Mouse (Mus musculus): ENCODE results near the gene Zswim5.
A peak's percentile ranks its signal among the peaks of the same experiment; 100 is the strongest.
"Not testable (repeated sequence)": the region's sequence is repeated elsewhere in the genome, so short reads cannot be mapped to it uniquely, and the experiment has no call there.

The Zswim5 gene

GRCm38 (mm10) chr4:116876995-116877728, at the start of gene Zswim5:
Gene Zswim5, plus strand, starts transcription at chr4:116877376.
- DNase-seq (ENCODE audit: low spot score in 2 of 2), result peak in 1 of 2 experiments; percentile 15

GRCm38 (mm10) chr4:116827819-116828218, 49.4 kb upstream of the Zswim5 start:
- DNase-seq (ENCODE audit: low spot score in 2 of 2), result peak; percentile 24 to 43

GRCm38 (mm10) chr4:116829364-116830069, 47.7 kb upstream of the Zswim5 start:
- DNase-seq (ENCODE audit: low spot score in 2 of 2), result no peak

- no peak for DNase-seq (ENCODE audit: low spot score in 2 of 2)
Observed at GRCm38 (mm10) chr4:116830070-116830368, 47.2 kb upstream of the Zswim5 start.

DNA sequence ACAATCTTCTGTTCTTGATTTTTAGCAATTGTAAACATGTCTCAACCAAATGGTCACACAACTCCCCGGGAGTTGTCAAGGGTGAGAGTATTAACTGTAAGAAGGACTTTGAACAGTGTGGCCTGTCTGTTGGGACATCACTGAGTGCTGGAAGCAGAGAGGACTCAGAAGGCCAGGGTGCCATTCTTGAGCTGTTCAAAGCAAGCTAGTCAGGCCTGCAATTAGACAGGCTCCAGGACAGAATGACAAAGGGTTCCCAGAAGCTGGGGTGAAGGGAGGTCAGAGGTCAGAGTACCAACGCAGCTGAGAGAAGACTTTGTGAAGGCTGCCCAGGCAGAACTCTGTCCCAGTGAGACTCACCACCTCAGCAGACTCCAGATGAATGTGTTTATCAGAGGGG, 38.2 kb upstream of the Zswim5 start:
- DNase-seq (ENCODE audit: low spot score in 2 of 2), result no peak

GRCm38 (mm10) chr4:116840096-116840495, 37.1 kb upstream of the Zswim5 start:
- DNase-seq (ENCODE audit: low spot score in 2 of 2), result not testable (repeated sequence)

DNA sequence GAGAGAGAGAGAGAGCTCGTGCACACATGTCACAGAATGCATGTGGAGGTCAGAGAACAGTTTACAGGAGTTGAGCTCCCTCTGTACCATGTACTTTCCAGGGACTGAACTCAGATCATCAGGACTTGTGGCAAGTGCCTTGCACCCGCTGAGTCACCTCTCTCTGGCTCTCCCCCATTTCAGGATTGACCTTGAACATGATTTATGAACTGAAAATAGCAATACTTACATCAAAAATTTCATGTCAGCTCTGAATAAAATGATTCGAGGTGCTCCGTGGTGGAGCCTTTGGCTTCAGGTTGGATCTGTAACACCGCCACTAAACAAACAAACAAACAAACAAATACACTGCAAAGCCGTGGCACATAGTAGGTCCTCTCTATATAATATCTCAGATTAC, 36.3 kb upstream of the Zswim5 start:
- no peak for DNase-seq (ENCODE audit: low spot score in 2 of 2)

DNA sequence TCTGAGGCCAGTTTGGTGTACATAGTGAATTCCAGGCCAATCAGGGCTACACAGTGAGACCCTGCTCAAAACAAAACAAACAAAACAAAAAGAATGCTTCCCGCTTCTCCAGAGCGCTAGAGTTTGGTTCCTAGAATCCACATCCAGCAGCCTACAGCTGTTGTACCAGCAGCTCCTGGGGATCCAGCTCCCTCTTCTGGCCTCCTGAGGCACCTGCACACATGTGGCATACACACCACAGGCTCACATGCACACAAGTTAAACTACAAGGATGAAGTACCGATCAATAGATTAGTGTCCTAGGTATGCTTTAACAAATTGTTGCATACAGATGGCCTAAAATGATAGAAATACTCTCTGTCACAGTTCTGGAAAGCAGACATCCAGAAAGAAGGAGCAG, 32.9 kb upstream of the Zswim5 start:
- no peak for DNase-seq (ENCODE audit: low spot score in 2 of 2)

GRCm38 (mm10) chr4:116849901-116850300, 27.3 kb upstream of the Zswim5 start:
- no peak for DNase-seq (ENCODE audit: low spot score in 2 of 2)

DNA sequence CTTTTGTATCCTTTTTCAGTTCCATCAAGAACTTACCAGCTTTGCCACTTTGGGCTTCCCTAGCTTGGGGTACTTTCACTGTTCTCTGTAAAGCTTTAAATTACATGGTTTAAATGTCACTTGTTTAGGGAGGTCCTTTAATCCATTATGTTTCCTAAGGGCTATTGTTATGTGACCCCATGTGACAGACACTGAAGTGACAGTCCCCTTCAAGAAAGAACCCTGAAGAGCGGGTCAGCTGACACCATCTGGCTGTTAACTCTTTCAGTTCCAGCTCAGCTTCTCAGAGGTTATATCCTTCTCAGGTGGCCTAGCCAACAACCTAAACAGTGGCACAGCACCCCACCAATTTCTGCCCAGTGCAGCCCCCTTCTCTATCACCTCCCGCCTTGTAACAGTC, 22.9 kb upstream of the Zswim5 start:
- DNase-seq (ENCODE audit: low spot score in 2 of 2), result no peak

DNA sequence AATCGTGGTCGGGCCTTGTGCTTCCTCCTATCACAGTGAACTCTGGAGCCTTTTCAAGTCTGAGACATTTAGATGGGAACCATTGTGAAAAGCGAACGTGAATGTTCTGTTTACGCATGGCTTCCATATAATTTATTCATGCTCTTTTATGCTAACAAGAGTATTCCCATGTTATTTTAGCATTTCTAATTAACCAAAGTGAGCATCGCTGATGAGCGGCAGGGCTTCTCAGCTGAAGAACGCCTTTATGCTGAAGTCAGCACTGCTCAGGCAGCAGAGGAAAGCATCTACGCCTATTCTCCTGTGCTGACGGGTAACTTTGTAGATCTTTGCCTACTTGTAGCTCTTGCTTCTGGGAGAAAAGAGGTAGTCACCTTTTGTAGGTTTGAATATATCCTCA, 20.0 kb upstream of the Zswim5 start:
- DNase-seq (ENCODE audit: low spot score in 2 of 2), result no peak

DNA sequence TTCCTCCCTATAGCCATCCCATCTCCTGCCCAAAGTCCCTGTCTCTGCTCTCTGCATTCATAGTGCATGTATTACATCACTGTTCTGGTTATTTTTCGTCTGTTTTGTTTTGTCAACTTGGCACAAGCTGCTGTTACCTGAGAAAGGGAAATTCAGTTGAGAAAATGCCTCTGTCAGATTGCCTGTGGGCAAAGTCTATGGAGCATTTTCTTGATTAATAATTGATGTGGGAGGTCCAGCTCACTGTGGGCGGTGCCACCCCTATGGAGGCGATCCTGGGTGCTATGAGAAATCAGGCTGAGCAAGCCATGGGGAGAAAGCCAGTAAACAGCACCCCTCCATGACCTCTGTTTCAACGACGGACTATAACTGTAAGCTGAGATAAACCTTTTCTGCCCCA, 17.5 kb upstream of the Zswim5 start:
- DNase-seq (ENCODE audit: low spot score in 2 of 2), result no peak

DNA sequence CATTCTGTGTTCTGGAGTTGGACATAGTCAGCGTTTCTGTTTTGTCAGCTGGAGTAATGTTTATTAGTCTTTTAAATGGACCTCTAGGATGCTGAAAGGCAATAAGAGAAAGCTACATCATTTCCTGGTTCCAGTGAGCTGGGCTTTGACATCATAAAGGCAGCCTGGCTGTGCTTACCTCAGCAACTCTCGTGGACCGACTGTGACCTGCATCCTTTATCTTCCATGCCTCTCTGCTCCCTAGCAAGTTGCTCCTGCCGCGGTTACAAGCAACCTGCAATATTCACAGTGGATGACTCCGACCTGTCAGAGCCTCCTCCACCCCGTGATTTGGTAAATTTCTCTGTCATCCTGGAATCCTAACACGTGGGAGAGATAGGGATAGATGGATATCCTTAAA, 15.2 kb upstream of the Zswim5 start:
- no peak for DNase-seq (ENCODE audit: low spot score in 2 of 2)

DNA sequence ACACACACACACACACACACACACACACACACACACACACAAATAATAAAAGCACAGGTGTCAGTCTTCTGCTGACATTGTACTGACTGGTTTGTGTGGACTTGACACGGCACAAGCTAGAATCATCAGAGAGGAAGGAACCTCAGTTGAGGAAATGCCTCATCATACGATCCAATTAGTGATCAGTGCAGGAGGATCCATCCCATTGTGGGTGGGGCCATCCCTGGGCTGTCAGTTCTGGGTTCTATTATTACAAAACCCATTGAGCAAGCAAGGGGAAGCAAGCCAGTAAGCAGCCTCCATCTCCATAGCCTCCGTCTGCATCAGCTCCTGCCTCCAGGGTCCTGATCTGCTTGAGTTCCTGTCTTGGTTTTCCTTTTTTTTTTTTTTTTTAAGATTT, 7.3 kb upstream of the Zswim5 start:
- no peak for DNase-seq (ENCODE audit: low spot score in 2 of 2)

DNA sequence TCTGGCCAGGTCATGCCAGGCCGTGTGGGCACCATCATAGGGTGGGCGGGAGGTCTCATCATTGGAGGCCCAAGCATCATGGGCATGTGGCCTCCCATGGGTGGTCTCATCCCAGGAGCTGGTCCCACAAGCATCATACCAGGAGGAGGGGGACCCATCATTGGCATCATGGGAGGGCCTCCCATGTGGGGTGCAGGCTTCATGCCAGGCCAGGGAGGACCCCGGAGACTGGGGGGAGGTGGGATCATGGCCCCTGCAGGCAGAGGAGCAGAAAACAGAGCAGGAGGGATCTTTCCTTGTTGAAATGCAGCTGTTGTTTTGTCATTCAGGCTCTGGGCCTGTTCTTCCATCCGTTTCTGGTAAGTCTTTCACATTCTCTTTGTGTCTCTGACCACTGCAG, 2.6 kb upstream of the Zswim5 start:
- DNase-seq (ENCODE audit: low spot score in 2 of 2), result no peak

- no peak for DNase-seq (ENCODE audit: low spot score in 2 of 2)
Observed at GRCm38 (mm10) chr4:116876630-116876994, 564 bp upstream of the Zswim5 start.

DNA sequence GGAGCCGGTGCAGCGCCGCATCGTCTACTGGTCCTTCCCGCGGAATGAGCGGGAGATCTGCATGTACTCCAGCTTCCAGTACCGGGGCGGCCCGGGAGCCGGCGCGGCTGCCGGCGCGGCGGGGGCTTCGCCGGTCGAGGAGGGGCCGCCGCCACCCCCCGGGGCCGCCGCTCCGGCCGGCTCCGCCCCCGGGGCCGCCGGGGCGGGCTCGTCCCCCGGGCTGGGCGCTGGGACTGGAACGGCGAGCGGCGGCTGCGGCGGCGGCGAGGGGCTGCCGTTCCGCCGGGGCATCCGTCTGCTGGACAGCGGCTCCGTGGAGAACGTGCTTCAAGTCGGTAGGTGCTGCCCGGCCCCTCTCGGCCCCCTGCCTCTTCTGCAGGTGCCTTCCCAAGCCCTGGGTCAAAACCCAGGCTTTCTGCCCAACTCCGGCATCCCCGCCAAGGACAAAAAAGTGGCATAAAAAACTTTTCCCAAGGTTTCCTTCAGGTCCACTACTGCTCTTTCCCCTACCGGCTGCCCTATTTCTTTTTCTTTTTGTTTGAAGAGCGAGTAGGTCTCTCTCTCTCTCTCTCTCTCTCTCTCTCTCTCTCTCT, 649 bp downstream of the Zswim5 start:
- DNase-seq (ENCODE audit: low spot score in 2 of 2), result peak in 1 of 2 experiments; percentile 3

GRCm38 (mm10) chr4:116878491-116878890, 1.3 kb downstream of the Zswim5 start:
- DNase-seq (ENCODE audit: low spot score in 2 of 2), result no peak

DNA sequence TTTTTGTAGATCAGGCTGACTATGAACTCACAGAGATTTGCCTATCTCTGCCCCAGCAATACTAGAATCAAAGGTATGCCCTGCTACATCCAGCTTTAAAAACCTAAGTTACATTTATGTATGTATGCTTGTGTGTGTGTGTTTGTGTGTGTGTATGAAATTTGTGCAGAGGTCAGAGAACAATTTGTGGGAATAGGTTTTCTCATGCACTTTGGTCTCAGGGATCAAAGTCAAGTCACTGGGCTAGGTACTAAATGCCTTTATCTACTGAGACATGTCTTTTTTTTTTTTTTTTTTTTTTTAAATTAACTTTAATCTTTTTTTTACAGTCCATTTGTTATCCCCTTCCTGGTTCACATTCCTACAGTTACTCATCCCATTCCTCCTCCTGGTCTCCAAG, 5.5 kb downstream of the Zswim5 start:
- no peak for DNase-seq (ENCODE audit: low spot score in 2 of 2)

DNA sequence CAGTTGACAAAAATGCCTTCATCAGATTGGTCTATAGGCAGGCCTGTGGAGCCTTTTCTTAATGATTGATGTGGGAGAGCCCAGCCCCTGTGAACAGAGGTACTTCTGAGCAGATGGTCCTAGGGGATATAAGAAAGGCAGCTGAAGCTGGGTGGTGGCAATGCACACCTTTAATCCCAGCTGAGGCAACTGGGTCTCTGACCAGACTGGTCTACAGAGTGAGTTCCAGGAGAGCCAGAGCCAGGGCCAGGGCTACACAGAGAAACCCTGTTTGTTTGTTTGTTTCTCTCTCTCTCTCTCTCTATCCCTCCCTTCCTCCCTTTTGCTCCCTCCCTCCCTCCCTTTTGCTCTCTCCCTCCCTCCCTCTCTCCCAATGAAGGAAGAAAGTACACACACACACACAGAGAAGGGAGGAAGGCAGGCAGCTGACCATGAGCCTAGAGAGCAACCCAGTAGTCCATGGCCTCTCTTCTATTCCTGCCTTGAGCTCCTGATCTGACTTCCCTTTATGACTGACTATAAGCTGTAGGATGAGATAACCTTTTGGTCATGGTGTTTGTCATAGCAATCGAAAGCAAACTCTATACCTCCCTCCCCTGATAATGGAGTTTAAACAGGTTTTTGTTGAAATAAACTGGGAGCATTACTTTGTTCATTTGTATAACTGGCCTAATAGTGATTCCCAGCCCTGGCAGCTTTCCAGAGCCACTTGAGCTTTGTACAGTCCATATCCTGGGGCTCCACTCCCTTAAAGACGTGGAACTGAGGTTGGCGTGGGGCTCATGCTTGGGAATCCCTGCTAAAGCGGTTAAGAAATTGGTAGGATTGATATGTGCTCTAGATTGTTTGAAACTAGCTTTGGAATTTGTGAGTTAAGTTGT, 17.3 kb downstream of the Zswim5 start:
- DNase-seq (ENCODE audit: low spot score in 2 of 2), result no peak

GRCm38 (mm10) chr4:116910489-116911181, 33.5 kb downstream of the Zswim5 start:
- DNase-seq (ENCODE audit: low spot score in 2 of 2), result no peak

DNA sequence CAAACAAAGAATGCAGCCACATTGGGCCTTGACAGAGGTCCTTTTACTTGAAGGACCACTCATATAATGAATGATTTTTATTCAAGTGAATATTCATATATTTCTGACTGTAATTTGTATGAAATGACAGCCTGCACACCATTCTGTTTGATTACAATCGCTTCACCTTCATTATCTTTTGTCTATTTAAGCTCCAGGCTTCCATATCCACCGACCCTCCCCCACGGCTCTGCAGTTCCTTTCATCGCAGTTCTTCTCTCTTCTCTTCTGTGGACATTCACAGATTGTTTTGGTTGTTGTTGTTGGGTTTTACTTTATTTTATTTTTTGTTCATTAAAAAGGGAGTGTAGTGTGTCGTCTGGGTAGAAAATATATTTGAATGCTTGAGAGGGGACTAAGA, 34.0 kb downstream of the Zswim5 start:
- no peak for DNase-seq (ENCODE audit: low spot score in 2 of 2)
